Mouse (Mus musculus) forebrain, embryonic 14.5 days (tissue): ENCODE results near the gene Tctex1d2. TPM values are rescaled to one million over a fixed set of nuclear protein-coding genes. Genes with fewer than 3 reads are reported as not detected.

ENCODE experiments used
- ATAC-seq: fragments of 200-750 bp; cut with Nextera tagmentation; 2 replicates; pipeline ENCODE4 v1.8.0; 2017; ENCODE audit warnings: mild to moderate bottlenecking, moderate library complexity
- DNase-seq: peaks from one replicate; pipeline ENCODE4 v3.0.0-alpha.2; 2015; ENCODE audit warnings: low spot score
- H3K27ac ChIP-seq: fragments of 300-500 bp; sonication (generic); 2 replicates; pipeline ENCODE4 v1.5.1; 2014; ENCODE audit warnings: low read depth, mild to moderate bottlenecking, control low read depth, low read length, moderate library complexity
- H3K27me3 ChIP-seq: fragments of 300-500 bp; sonication (generic); replicated peaks from 2 replicates; pipeline ENCODE4 v1.6.1; 2014; ENCODE audit warnings: low read length, control low read depth, mixed read lengths; ENCODE audit not compliant: control insufficient read depth, insufficient read depth
- H3K36me3 ChIP-seq: fragments of 300-500 bp; sonication (generic); 2 replicates; pipeline ENCODE4 v1.6.1; 2014; ENCODE audit warnings: low read length, control low read depth; ENCODE audit not compliant: control insufficient read depth, insufficient read depth
- H3K4me1 ChIP-seq: fragments of 300-500 bp; sonication (generic); 2 replicates; pipeline ENCODE4 v1.6.1; 2014; ENCODE audit warnings: antibody characterized with exemption, low read length, control low read depth; ENCODE audit not compliant: control insufficient read depth, insufficient read depth
- H3K4me2 ChIP-seq: fragments of 300-500 bp; sonication (generic); 2 replicates; pipeline ENCODE4 v1.6.1; 2014; ENCODE audit warnings: mild to moderate bottlenecking, control low read depth, low read length
- H3K4me3 ChIP-seq: fragments of 300-500 bp; sonication (generic); 2 replicates; pipeline ENCODE4 v1.5.1; 2014; ENCODE audit warnings: low read depth, low read length, control low read depth
- H3K9ac ChIP-seq: fragments of 300-500 bp; sonication (generic); 2 replicates; pipeline ENCODE4 v1.6.1; 2014; ENCODE audit warnings: mild to moderate bottlenecking, low read length, control low read depth, moderate library complexity
- H3K9me3 ChIP-seq: fragments of 300-500 bp; sonication (generic); replicated peaks from 2 replicates; pipeline ENCODE4 v1.6.1; 2016; ENCODE audit warnings: low read length, control low read depth, mixed read lengths; ENCODE audit not compliant: control insufficient read depth
- WGBS: fragments of 180-500 bp; shearing (Covaris S2); extraction: QIAGEN DNeasy Blood & Tissue Kit; methylation state at CpG from one replicate; pipeline ENCODE4 v1.1.7; 2014; 5-methylcytosine and 5-hydroxymethylcytosine counted together
- polyA plus RNA-seq: library from polyadenylated mRNA; unstranded; fragments of >200 nt; fragmentation: Nextera tagmentation; extraction: Ambion mirVana; gene quantifications from 2 replicates; pipeline ENCODE4 v1.2.1, GENCODE M21; 2014

The Tctex1d2 gene
- polyA plus RNA-seq, 1 experiment from 2014 or later = 42.6 TPM

DNA sequence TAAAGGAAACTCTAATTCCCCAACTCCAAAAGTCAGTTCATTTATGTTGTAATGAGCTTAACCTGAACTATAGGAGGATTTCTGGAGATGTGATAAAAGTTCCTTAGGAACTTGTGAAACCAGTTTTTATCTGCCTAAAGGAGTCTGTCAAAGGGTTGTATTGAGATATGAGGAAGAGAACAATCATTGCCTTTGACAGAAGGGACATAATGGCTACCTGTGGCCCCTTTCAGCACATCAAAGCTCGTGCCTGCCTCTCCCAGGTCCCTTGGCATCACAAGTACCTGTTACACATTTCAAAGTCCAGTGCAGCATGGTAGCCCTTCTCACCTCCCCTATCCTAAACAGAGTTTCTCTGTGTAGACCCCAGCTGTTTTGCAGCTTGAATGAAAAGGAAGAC, 2.0 kb upstream of the Tctex1d2 start:
- Histone ChIP-seq H3K4me1 (peaks cover 6% of the 10 kb centered on the region), H3K9me3 (no peaks in the 10 kb centered on the region), H3K27me3 (no peaks in the 10 kb centered on the region), H3K4me2 (no peak overlapping the region), H3K9ac (no peak overlapping the region), H3K27ac (no peak overlapping the region), H3K36me3 (no peaks in the 10 kb centered on the region), H3K4me3 (no peak overlapping the region)
- DNase-seq = no peak
- no peak for ATAC-seq
- 67% methylated on average over 1 of the region's 1 CpGs for WGBS

DNA sequence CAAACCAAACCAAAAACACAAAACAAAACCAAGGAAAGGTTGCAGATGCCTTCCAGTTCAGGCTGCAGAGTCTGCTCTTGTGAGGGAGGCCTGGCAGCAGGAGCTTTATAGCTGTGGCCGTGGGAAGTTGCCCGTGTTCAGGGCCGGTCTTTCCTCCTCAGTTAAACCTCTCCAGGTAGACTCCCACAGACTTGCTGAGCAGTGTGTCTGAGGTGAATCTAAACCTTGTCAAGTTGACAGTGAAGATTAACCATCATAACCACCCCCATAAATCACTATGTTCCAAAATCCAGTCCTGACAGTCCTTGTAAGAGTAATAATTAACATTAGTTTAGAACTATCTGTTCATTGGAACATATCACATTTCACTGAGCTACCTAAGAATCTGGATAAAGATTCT, 8.0 kb downstream of the Tctex1d2 start:
- H3K36me3 ChIP-seq = no peaks in the 10 kb centered on the region
- WGBS = 94% methylated on average over 3 of the region's 3 CpGs
- no peak overlapping the region for H3K4me2 ChIP-seq
- H3K9ac ChIP-seq = no peak overlapping the region
- H3K27ac ChIP-seq = no peak overlapping the region
- no peak overlapping the region for H3K4me3 ChIP-seq
- no peak for ATAC-seq
- no peak for DNase-seq
- no peaks in the 10 kb centered on the region for H3K27me3 ChIP-seq
- H3K9me3 ChIP-seq = no peaks in the 10 kb centered on the region
- peaks cover 8% of the 10 kb centered on the region for H3K4me1 ChIP-seq

DNA sequence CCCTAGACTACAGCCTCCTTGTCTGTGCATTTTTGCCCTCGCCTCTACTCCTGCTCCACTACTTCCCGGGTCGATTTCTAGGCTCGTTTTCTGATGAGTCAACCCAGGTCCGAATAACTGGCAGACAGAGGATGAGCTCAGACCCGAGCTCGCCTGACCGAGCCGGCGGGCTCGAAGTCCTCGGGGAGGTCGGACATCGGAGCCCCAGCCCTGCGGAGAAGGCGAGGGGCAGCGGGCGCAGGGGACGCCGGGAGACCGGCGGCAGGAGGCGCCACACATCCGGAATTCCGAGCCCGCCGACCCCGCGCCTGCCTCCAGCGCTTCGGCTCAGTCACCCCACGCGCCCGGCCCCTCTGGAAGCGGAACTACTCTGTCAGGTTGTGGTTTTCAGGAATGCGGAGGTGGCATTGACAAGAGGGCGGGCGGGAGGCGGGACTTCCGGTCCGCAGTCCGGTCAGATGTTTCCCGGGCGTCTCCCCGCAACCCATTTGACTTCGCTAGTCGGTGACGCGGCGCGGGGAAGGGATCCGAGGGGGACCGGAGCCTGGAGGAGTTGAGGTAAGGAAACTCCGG, 11.1 kb downstream of the Tctex1d2 start, which contains the start of gene Pcyt1a:
Gene Pcyt1a (plus strand): TSS at position 448 of the 573 bp plus-strand sequence.
- Histone ChIP-seq H3K4me2 (peak within 1 kb of the TSS; percentile 67), H3K36me3 (no peaks in the 10 kb centered on the region), H3K9ac (peak within 1 kb of the TSS; percentile 83), H3K9me3 (no peaks in the 10 kb centered on the region), H3K27ac (peak within 1 kb of the TSS; percentile 87), H3K4me1 (peaks cover 8% of the 10 kb centered on the region), H3K4me3 (peak within 1 kb of the TSS; percentile 74), H3K27me3 (no peaks in the 10 kb centered on the region)
- DNase-seq = peak; percentile 95
- WGBS = under 1% methylated on average over 54 of the region's 54 CpGs
- ATAC-seq = peak; percentile 99

DNA sequence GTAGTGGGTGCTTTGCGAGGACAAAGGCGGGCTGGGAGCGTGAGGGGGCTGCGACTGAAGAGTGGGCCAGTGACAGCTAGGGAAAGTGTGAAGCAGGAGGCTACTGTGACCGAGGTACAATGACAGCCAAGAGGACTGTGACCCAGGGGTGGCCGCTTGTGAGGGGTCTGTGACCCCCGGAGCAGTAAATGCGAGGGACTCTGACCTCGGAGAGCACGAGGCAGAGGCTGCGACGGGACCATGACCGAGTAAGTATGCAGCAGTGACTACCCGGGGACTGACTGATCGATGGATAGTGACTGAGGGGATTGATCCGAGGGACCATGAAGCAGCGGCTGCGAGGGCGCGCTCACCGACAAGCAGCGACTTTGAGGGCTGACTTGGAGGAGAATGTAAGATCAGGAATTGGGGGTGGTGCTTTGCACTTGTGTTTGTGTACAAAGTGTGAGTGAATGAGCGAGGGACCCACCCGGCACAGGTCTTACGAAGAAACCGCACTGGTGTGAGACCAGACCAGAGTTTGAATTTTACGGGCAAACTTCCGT, 11.6 kb downstream of the Tctex1d2 start:
- Histone ChIP-seq H3K4me1 (peaks cover 8% of the 10 kb centered on the region), H3K9me3 (no peaks in the 10 kb centered on the region), H3K9ac (peak overlapping the region; percentile 83), H3K4me3 (peak overlapping the region; percentile 74), H3K4me2 (peak overlapping the region; percentile 67), H3K36me3 (no peaks in the 10 kb centered on the region), H3K27me3 (no peaks in the 10 kb centered on the region), H3K27ac (peak overlapping the region; percentile 87; the same call in 1 of the 2 replicates)
- 2% methylated on average over 28 of the region's 28 CpGs for WGBS
- DNase-seq (peak; percentile 25), ATAC-seq (peak; percentile 60)

DNA sequence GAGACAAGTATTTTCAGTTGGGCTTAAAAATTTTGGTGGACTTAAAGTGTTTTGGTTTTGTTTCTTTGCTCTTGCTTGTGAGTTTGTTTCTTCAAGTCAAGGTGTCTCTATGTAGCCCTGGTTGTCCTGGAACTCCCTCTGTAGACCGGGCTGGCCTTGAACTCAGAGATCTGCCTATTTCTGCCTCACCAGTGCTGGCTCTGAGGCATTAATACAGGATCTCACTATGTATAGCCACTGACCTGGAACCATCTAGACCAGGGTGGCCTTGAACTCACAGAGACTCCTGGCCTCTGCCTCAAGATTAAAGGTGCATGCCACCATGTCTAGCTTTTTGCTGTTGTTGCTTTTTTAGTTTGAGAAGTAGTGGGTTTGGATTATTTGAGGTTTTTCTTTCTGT, 12.4 kb downstream of the Tctex1d2 start:
- no peaks in the 10 kb centered on the region for H3K36me3 ChIP-seq
- peaks cover 8% of the 10 kb centered on the region for H3K4me1 ChIP-seq
- no peak for DNase-seq
- ATAC-seq = no peak
- H3K9ac ChIP-seq = peak overlapping the region; percentile 83; the same call in 1 of the 2 replicates
- H3K27ac ChIP-seq = no peak overlapping the region
- no peaks in the 10 kb centered on the region for H3K27me3 ChIP-seq
- no peaks in the 10 kb centered on the region for H3K9me3 ChIP-seq
- WGBS = 85% methylated on average over 1 of the region's 1 CpGs
- H3K4me2 ChIP-seq = peak overlapping the region; percentile 67
- H3K4me3 ChIP-seq = peak overlapping the region; percentile 74; the same call in 1 of the 2 replicates

DNA sequence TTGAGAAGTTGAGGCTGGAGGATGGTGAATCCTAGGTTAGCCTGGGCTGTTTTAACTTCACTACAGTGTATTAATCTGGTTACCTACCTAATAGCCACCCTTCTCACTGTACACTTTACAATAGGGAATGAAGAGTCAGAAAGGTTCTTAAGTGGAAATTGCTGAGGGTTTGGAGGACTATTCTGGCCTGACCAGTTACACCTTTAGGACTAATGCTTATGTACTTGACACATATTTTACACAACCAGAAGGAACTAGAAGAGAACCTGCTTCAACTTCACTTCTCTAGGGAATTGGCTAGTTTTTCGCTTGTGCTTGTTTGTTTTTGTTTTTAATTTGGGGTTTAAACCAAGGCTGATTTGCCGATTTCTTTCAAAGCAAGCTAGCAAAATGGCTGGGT, 13.6 kb downstream of the Tctex1d2 start:
- Histone ChIP-seq H3K27ac (no peak overlapping the region), H3K36me3 (no peaks in the 10 kb centered on the region), H3K27me3 (no peaks in the 10 kb centered on the region), H3K4me2 (no peak overlapping the region), H3K9me3 (no peaks in the 10 kb centered on the region), H3K4me1 (peaks cover 8% of the 10 kb centered on the region), H3K9ac (no peak overlapping the region), H3K4me3 (no peak overlapping the region)
- DNase-seq (no peak), ATAC-seq (no peak)
- 84% methylated on average over 2 of the region's 2 CpGs for WGBS

DNA sequence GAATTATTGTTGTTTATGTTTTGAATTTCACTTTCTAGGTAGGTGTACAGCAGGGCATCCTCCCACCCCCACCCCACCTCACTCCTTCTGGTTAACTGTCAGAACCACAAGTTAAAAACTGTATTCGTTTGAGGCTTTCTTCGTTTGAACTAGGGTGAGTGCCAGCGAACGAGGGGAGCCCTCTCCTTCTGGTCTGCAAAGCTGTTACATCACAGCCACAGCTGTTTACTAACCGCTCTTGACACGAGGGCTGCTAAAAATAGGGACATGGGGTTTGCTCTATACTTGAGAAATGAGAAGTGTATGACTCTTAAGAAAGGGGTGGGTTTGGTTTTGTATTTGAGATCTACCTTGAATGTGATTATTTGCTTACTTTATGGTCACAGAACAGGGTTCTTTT, 14.6 kb downstream of the Tctex1d2 start:
- WGBS = 68% methylated on average over 6 of the region's 6 CpGs

DNA sequence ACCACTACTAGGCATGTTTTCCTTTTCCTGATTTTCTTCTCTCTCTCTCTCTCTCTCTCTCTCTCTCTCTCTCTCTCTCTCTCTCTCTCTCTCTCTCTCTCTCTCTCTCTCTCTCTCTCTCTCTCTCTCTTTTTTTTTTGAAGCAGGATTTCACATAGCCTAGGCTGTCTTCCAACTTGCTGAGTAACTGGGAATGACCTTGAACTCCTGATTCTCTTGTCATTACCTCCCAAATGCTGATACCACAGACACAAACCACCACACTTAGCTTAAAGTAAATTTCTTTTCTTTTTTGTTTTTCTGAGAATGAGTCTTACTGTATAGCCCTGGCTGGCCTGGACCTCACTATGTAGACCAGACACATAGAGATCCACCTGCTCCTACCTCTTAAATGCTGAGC, 15.2 kb downstream of the Tctex1d2 start:
- Histone ChIP-seq H3K4me3 (no peak overlapping the region), H3K4me2 (no peak overlapping the region), H3K36me3 (no peaks in the 10 kb centered on the region), H3K9ac (no peak overlapping the region), H3K27me3 (no peaks in the 10 kb centered on the region), H3K9me3 (no peaks in the 10 kb centered on the region), H3K27ac (no peak overlapping the region), H3K4me1 (peaks cover 8% of the 10 kb centered on the region)
- DNase-seq (no peak), ATAC-seq (no peak)

More for the DNA sequence above, 14.6 kb downstream of the Tctex1d2 start:
- Histone ChIP-seq H3K4me1 (peaks cover 8% of the 10 kb centered on the region), H3K9ac (no peak overlapping the region), H3K4me2 (no peak overlapping the region), H3K27ac (no peak overlapping the region), H3K27me3 (no peaks in the 10 kb centered on the region), H3K4me3 (no peak overlapping the region), H3K9me3 (no peaks in the 10 kb centered on the region), H3K36me3 (no peaks in the 10 kb centered on the region)
- DNase-seq (no peak), ATAC-seq (no peak)

DNA sequence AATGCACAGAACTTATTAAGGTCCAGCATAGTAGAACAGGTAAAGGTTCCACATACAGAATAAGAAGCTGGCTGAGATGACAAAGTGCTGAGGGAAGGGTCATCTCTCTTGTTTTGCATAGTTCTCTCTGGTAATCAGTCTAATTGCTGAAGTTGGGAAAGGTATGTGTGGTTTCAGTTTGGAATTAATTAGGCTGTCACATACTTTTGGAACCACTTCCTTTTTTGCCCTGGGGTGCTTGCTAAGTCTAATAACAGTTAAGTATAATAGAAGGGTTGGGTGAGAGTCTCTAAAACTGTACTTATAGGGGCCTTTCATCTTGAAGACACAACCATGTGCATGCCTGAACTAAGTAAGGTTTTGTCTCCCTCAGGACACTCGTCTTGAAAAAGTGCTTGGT, 17.2 kb downstream of the Tctex1d2 start:
- Histone ChIP-seq H3K36me3 (no peaks in the 10 kb centered on the region), H3K9ac (no peak overlapping the region), H3K4me2 (no peak overlapping the region), H3K4me1 (peaks cover 3% of the 10 kb centered on the region), H3K27me3 (no peaks in the 10 kb centered on the region), H3K9me3 (no peaks in the 10 kb centered on the region), H3K27ac (no peak overlapping the region), H3K4me3 (no peak overlapping the region)
- 68% methylated on average over 1 of the region's 1 CpGs for WGBS
- ATAC-seq = no peak
- DNase-seq = no peak
